Mouse (Mus musculus) layer of hippocampus, postnatal 25 days (tissue): ENCODE data around the gene Iqce. TPM values are rescaled to one million over a fixed set of nuclear protein-coding genes. Genes with fewer than 3 reads are reported as not detected.

Source experiments
- DNase-seq, 2 experiments: peaks; one replicate each; pipeline ENCODE4 v3.0.0; 2022; ENCODE audit warnings: mixed read lengths in 2 of 2, low spot score in 1 of 2; ENCODE audit errors: extremely low spot score in 1 of 2
- total RNA-seq, 2 experiments: library from RNA; stranded (reverse); gene quantifications; 2 replicates each; pipeline ENCODE4 v1.2.3; 2021

Gene Iqce
- 10 to 100 TPM; 38.5 to 60.6 TPM for total RNA-seq

DNA sequence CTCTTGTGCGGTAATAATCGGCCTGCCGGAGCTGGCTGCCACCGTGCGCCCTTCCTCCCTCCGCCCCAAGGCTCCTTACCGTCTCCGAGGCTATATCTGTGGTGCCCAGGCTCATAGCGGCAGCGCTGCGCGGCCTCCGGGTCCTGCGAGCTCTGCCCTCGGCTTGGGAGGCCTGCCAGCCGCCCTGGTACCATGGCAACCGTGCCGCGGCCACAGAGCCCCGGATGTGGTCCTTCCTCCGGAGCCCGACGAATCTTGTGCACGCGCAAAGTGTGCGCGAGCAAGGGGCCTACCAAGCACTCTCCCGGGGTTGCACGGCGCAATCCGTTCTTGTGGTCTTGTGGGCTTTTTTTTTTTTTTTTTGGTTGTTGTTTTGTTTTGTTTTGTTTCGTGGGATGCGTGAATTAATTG is at the start of gene Iqce:
TSS of gene Iqce (minus strand) at position 276 of the 411 bp plus-strand sequence.
- DNase-seq: peak; percentile 92 to 95

DNA sequence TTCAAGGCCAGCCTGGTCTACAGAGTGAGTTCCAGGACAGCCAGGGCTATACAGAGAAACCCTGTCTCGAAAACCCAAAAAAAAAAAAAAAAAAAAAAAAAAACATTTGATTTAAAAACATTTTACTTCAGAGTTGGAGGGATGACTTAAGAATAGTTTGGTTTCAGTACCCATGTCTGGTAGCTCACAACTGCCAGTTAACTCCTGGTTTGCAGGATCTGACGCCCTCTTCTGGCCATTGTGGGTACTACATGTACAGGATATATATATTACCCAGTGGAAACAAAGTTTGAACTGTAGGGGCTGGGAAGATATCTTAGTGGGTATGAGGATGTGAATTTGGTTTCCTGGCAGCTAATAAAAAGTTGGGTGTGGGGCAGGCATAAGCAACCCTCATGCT is 48.7 kb upstream of the Iqce start:
- peak in 1 of 2 experiments; percentile 68 for DNase-seq

GRCm38 (mm10) chr5:140749062-140749875 is 47.1 kb upstream of the Iqce start:
- peak; percentile 49 to 70 for DNase-seq

DNA sequence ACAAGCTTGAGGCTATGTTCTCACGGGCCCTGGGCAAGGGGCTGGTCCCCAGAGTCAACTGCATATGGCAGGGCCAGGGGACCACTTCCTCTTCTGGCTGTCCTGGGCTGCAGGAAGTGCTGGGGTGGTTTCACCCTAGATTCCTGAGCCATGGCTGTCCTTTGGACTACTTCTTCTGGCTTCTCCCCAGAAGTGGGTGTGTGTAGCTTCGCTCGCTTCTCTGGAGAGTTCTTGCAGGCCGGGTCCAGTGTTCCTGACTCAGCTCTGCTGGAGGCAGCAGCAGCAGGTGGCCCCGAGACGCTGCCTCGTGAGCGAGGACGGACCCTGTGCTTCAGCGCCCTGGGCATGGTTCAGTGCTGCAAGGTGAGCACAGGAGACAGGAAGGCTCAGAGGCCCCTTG is 46.2 kb upstream of the Iqce start:
- DNase-seq: no peak

DNA sequence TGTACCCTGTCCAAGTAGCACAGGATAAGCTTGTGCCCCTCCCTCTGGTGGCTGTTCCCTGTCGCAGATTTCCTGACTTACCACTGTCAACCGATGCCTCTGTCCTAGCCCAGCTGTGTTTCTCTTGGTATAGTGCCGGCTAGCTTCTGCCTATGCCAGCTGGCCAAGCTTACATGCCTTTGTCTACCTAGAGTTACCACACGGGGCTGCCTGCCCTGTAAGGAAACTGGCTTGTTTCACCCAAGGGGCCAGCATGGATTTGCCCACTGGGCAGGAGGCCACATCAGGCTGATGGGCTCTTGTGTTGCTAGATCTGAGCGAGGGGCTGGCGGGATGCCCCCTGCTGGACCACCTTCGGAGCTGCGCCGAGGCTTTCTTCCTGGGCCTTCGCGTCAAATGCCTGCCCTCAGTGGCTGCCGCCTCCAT is 41.5 kb upstream of the Iqce start:
- DNase-seq: no peak

DNA sequence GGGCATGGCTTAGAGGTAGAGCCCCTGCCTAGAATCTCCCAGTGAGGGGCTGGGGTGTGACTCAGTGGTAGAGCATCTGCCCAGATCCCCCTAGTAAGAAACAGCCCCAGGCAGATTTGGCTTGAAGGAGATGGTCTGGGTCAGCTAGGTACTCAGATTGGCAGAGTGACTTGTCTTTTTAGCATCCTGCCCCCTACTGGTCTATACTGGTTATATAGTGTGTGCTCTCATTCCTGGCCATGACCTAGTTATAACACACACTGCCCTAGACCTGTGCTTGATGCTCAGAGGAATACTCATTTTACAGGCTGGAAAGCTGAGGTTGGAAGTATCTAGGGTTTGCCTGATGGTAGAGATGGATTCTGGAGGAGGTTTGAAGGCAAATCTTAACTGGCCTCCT is 39.7 kb upstream of the Iqce start:
- no peak for DNase-seq

DNA sequence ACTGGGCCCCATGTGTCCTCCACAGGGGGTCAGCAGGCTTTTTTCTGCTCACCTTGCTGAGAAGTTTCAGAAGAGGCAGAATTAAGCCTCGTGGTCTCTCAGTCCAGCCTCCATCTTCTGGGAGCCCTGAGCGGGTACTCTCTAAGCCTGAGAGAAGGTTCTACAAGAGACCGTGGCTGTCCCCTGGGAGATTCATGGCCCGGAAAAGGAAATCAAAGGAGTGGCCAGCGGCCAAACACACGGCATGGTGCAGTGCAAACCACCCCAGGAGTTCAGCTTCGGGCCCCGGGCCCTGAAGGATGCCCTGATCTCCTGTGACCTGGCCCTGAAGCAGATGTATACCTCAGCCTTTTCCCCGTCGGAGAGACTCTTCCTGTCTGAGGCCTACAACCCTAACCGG is 38.9 kb upstream of the Iqce start:
- DNase-seq: no peak

DNA sequence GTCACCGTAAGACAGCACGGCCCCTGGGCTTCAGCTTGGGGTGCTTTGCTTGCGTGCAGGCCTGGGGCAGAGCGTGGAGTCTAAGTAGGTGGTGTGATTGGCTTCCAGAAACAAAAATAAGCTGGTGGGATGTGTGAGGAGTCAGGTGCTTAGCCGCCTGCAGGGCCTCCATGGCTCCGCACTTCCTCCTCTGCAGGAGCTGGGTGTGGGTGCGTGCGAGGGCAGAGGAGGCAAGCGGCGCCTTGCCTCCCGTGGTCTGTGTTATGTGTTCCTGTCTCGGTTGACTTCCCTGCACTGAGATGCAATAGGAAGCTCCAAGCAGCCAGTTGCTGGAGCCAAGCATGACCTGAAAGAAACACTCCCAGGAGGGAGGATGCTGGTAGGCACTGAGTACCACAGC is 37.6 kb upstream of the Iqce start:
- no peak for DNase-seq

GRCm38 (mm10) chr5:140736166-140736565 is 34.0 kb upstream of the Iqce start:
- DNase-seq: no peak

DNA sequence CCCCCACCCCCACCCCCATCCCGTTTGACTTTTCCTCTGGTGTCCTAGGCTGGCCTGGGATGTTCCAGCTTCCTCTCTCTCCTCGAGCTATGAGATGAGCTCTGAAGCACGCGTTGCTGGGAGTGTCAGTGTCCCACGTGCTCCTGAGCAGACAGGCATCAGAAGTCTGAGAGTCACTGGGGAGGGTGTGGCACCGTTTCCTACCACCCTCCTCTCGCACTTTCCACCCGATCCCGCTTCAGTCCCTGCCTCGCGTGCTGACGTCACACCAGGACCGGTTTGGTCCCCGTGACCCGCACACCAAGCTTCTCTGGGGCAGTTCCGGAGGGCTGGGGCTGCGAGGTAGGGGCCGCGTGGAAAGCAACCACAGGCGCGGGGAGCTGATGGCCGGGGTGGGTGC is 33.1 kb upstream of the Iqce start:
- no peak for DNase-seq

DNA sequence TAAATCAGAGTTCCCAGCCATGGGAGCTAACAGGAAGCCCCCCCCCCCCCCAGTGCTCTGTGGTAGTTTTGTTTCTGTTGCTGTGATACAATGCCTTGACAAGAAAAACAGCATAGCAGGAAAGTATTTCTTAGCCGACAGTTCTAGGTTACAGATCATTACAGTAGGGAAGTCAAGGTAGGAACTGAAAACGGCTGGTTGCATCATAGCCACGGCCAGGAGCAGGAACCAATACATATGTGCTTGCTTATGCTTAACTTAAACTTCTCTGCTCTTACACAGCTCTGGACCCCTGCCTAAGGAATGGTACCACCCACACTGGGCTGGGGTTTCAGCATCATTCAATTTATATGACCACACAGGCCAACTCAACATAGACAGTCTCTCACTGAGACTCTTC is 31.2 kb upstream of the Iqce start:
- DNase-seq: no peak

GRCm38 (mm10) chr5:140732195-140732594 is 30.0 kb upstream of the Iqce start:
- DNase-seq: no peak

- DNase-seq: no peak
Measured at GRCm38 (mm10) chr5:140731040-140731797, 29.0 kb upstream of the Iqce start.

DNA sequence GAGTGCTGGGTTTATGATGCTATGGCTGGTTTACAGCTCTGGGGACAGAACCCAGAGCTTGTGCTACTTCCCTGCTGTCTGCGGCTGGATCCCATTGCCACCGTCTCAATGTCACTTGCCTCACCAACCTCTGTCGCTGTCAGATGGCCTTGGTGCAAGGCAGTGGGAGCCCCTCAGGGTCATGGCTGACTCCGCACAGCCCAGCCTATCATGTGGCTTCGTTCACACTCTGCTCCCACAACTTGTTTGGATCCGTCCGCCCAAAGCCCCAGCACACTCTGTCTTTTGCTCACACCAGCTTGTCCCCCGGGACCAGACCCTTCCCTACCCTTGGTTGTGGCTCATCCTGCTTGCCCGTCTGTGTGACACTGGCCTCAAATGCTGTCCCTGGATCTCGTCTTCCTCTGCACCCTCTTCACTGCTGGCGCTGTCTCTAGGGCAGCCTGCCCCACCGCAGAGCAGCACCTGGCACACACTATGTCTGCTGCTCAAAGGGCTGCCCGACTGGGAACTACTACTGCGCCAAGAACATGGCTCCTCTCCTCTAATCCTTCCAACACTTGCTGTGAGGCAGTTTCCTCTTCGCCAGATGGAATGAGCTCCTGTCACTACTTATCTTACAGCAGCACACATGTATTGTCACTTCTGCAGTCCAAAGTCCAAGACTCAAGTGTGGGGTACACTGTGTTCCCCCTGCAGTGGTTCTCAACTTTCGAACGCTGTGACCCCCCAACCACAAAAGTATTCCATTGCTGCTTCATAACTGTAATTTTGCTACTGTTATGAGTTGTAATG is 25.0 kb upstream of the Iqce start:
- no peak for DNase-seq

DNA sequence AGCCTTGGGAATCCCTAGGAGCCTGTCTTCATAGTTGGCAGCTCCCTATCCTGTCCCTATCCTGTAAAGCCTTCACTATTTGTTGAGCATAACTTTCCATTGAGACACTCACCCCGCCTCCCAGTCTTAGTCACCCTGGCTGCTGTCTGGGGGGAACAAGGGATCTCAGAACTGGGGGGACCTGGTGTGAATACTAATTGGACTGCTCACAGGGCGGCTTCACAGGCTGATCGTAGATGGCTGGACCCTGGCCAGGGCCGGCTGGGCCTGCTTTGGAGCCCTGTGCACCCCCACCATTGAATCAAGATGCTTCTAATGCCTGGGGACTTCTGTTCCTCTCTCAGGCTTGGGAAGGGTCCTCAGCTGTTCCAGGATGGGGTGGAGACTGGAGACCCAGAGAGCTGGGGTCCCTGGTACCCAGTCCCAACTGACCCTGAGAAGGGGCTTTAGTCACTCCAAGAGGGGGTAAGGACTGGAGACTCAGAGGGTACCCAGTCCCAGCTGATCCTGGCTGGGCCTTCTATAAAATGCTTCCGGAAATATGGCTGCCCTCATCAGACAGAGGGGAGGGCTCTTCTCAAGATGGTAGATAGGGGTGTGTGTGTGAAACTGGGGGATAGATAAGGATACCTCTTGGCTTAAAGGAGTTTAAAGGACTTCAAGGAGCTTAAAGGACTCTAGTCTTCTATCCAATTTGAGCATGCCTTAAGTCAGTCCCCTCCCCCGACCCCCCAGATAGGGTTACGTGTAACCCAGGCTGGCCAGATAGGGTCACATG is 24.1 kb upstream of the Iqce start:
- peak in 1 of 2 experiments; percentile 54 for DNase-seq

DNA sequence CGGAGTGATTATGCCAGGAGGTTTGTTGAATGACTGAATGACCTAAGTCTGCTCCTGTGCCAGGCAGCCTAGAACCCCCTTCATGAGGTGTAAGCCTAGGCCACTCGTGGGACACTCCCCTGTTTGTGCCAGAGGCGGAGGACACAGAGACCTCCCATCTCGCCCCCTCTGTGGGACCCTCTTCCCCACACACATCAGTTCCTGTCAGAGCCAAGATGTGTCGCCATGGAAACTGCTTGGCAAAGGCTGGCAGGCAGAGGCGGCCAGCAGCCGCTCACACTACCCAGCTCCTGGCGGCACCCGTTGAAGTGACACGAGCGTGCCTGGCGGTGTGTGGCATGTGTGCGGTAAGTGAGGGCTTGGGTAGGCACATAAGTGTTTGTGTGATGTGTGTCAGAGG is 21.6 kb upstream of the Iqce start, which contains the start of gene Amz1:
TSS of gene Amz1 (plus strand) at position 306 of the 400 bp plus-strand sequence.
- peak; percentile 47 to 55 for DNase-seq

DNA sequence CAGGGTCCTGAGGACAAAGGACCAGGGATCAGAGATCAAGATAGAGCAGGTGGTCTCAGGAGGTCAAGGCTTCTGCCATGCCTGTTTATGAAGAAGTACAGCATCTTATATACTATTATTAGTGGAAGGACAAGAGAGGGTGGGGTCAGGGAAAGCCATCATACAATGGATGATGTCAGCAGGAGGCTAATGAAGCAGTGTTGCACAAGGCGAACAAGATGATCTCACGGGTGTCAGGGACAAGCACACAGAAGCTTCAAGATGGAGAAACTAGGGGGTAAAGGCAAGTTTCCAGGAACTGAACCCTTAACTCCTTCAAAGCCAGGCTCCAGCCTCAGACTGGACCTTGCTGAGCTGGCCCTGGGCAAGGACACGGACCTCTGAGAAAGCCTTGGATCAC is 19.9 kb upstream of the Iqce start:
- no peak for DNase-seq

DNA sequence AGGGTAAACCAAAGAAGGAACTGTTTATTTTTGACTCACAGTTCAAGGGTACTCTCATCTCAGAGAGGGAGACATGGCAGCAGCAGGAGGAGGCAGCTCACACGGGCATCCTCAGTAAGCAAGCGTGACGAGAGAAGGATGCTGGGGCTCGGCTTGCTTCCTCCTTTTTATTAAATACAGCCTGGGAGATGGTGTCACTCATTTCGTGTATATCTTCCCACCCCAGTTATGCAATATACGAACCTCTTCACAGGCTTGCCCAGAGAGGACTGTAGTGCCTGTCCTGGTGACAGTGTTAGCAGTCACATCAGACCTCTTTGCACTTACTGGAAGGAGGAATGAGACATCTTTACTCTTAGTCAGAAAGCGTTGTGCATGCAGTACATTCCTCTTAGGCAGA is 18.6 kb upstream of the Iqce start:
- DNase-seq: no peak

DNA sequence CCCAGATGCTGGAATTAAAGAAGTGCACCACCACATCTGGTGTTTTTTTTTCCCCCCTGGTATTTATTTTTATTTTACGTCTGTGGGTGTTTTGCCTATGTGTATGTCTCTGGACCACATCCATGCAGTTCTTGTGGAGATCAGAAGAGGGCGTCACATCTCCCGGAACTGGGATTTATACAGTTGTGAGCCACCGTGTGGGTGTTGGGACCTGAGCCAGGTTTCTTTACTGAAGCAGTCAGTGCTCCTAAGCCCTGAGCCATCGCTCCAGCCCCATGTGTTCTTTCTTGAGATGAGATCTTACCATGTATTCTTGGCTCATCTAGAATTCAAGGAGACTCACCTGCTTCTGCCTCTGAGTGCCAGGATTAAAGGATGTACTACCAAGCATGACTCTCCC is 8.9 kb upstream of the Iqce start:
- DNase-seq: no peak

GRCm38 (mm10) chr5:140710315-140710714 is 8.1 kb upstream of the Iqce start:
- no peak for DNase-seq
